Mouse (Mus musculus) myocyte (in vitro differentiated cells): ENCODE measurements at regions not wholly inside any gene's neighbourhood (a gene's known extent, or its start where the extent isn't known, plus 50 kb on each side); places are given as distances from the start of the nearest gene placed in this dataset.

Source experiments
- CEBPB ChIP-seq: IDR thresholded peaks from 2 replicates; pipeline ENCODE4 v1.6.1; 2011; ENCODE audit warnings: mild to moderate bottlenecking, moderate library complexity; ENCODE audit not compliant: poor library complexity, insufficient read depth, severe bottlenecking
- E2F4 ChIP-seq: IDR thresholded peaks from one replicate; pipeline ENCODE4 v1.6.1; 2011; ENCODE audit warnings: mild to moderate bottlenecking, control low read depth, moderate library complexity; ENCODE audit not compliant: insufficient read depth
- MYOD1 ChIP-seq, 3 experiments: IDR thresholded peaks; one replicate each; pipeline ENCODE4 v1.6.1; 2011; ENCODE audit warnings: control low read depth in 2 of 3, low read depth in 2 of 3, mild to moderate bottlenecking in 2 of 3, moderate library complexity in 1 of 3; ENCODE audit not compliant: insufficient read length in 2 of 3, control insufficient read depth in 1 of 3
- MYOG ChIP-seq, 3 experiments: IDR thresholded peaks; one replicate each; pipeline ENCODE4 v1.6.1; 2011; ENCODE audit warnings: control low read depth in 2 of 3, low read depth in 2 of 3, mild to moderate bottlenecking in 2 of 3; ENCODE audit not compliant: insufficient read length in 2 of 3, control insufficient read depth in 1 of 3, insufficient read depth in 1 of 3
- POLR2A ChIP-seq: IDR thresholded peaks from one replicate; pipeline ENCODE4 v1.6.1; 2011; ENCODE audit warnings: low read depth, mild to moderate bottlenecking, control low read depth, moderate library complexity; ENCODE audit not compliant: insufficient read length
- TCF3 ChIP-seq: IDR thresholded peaks from one replicate; pipeline ENCODE4 v1.6.1; 2011; ENCODE audit warnings: low read depth, control low read depth; ENCODE audit not compliant: insufficient read length
- USF1 ChIP-seq: IDR thresholded peaks from one replicate; pipeline ENCODE4 v1.6.1; 2011; ENCODE audit warnings: low read depth, mild to moderate bottlenecking, control low read depth, moderate library complexity

DNA sequence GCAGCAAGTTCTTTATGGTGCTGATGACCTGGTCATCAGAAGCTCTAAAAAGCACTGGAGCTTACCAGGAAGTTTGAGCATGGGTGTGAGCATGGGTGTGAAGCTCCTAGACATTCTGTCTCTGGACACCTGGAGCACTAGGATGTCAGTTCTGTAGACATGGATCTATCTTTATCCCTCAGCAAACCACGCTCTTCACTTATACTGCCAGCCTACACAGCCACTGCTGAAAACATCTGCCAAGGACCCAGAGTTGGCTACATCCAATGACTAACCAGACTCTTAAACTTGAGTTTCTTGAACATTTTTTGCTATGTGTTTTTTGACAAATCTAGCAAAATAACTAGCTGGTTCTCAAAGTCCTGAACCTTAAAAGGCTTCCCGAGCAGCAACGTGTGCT, 177.6 kb downstream of the Map2k4 start:
- no peak for TF ChIP-seq MYOG (IDR thresholded peaks at IDR 0.05; ENCODE audit: control insufficient read depth in 1 of 3, insufficient read depth in 1 of 3, insufficient read length in 2 of 3, low read depth in 2 of 3)
- TF ChIP-seq POLR2A, result no peak
- no peak for TF ChIP-seq TCF3
- TF ChIP-seq USF1, result no peak
- no peak for TF ChIP-seq MYOD1 (IDR thresholded peaks at IDR 0.05; ENCODE audit: control insufficient read depth in 1 of 3, insufficient read length in 2 of 3, low read depth in 2 of 3)
- no peak for TF ChIP-seq CEBPB
- TF ChIP-seq E2F4, result no peak
